ENCODE assay signal across 9 mouse cellular contexts in genomic region chr15:89060811-89061460, GRCm38 (mm10). TPM values are rescaled to one million over a fixed set of nuclear protein-coding genes. Genes with fewer than 3 reads are reported as not detected.
DNase-seq lines count a peak whose midpoint lies in the region; ATAC-seq lines count a peak whose summit lies in the region.
"Had no signal": no experiment of that assay in that cellular context is flagged by ENCODE, and none has a peak within 500 bp of the region (broad histone marks: within the 10 kb centered on the region; RNA-seq: fewer than 3 reads in every experiment).

No protein-coding gene starts in this region.

- ATAC-seq in heart, embryonic 13.5 days (ENCODE audit: extremely low read depth, insufficient number of reproducible peaks, low FRiP score, low TSS enrichment), result no peak
- no peak for ATAC-seq in forebrain, embryonic 12.5 days (ENCODE audit: low FRiP score)

- no peaks in the 10 kb centered on the region for H3K36me3 ChIP-seq in heart, embryonic 13.5 days
- no peaks in the 10 kb centered on the region for H3K36me3 ChIP-seq in forebrain, embryonic 12.5 days (replicated peaks)
- H3K36me3 ChIP-seq in midbrain, embryonic 10.5 days, result no peaks in the 10 kb centered on the region

- no peak overlapping the region for H3K27ac ChIP-seq in heart, embryonic 13.5 days (replicated peaks)
- no peak overlapping the region for H3K27ac ChIP-seq in forebrain, embryonic 12.5 days
- no peak overlapping the region for H3K27ac ChIP-seq in midbrain, embryonic 10.5 days (replicated peaks)

- H3K4me1 ChIP-seq in heart, embryonic 13.5 days, result peaks cover 20% of the 10 kb centered on the region
- peaks cover 14% of the 10 kb centered on the region for H3K4me1 ChIP-seq in forebrain, embryonic 12.5 days
- H3K4me1 ChIP-seq in midbrain, embryonic 10.5 days, result peaks cover 15% of the 10 kb centered on the region

- H3K9me3 ChIP-seq in heart, embryonic 13.5 days, result no peaks in the 10 kb centered on the region
- H3K9me3 ChIP-seq in forebrain, embryonic 12.5 days, result no peaks in the 10 kb centered on the region
- no peaks in the 10 kb centered on the region for H3K9me3 ChIP-seq in midbrain, embryonic 10.5 days (replicated peaks)

- 80% methylated on average over 12 of the region's 12 CpGs for WGBS in heart, embryonic 13.5 days
- WGBS in forebrain, embryonic 12.5 days, result 85% methylated on average over 12 of the region's 12 CpGs
- 90% methylated on average over 12 of the region's 12 CpGs for WGBS in midbrain, embryonic 10.5 days

- peak overlapping the region; percentile 70 for H3K4me3 ChIP-seq in heart, embryonic 13.5 days
- peak overlapping the region; percentile 84 for H3K4me3 ChIP-seq in forebrain, embryonic 12.5 days (replicated peaks)
- H3K4me3 ChIP-seq in midbrain, embryonic 10.5 days, result peak overlapping the region; percentile 79

- no peak overlapping the region for H3K9ac ChIP-seq in heart, embryonic 13.5 days
- H3K9ac ChIP-seq in forebrain, embryonic 12.5 days, result 0 out of 2 replicates have a peak overlapping the region, but pooled peaks have one; percentile 80

- DNase-seq in heart, adult 18-20 months, result no peak
- peak; percentile 24 to 46 for DNase-seq in cerebellum, adult 18-20 months
- DNase-seq in midbrain, embryonic 10.5 days (ENCODE audit: low spot score), result no peak
- no peak for DNase-seq in embryo, embryonic 9.5 days (ENCODE audit: extremely low spot score)
- no peak for DNase-seq in retina, embryonic 14.5 days (ENCODE audit: low spot score)
- no peak for DNase-seq in testis, postnatal 14 days (ENCODE audit: low spot score)

- H3K4me2 ChIP-seq in heart, embryonic 13.5 days, result peak overlapping the region; percentile 79
- peak overlapping the region; percentile 93 for H3K4me2 ChIP-seq in forebrain, embryonic 12.5 days

- peaks cover 88% of the 10 kb centered on the region for H3K27me3 ChIP-seq in heart, embryonic 13.5 days (replicated peaks)
- peaks cover 48% of the 10 kb centered on the region for H3K27me3 ChIP-seq in forebrain, embryonic 12.5 days
- H3K27me3 ChIP-seq in midbrain, embryonic 10.5 days (ENCODE audit: low read depth, poor library complexity, severe bottlenecking), result peaks cover 95% of the 10 kb centered on the region

RNA-seq across cellular contexts. Expression of gene Panx2, which starts 1.4 kb away (rescaled TPM):
- 1.6 and 2.1 TPM in 2 replicates for polyA plus RNA-seq in heart, embryonic 13.5 days (2015; fragmentation: Nextera tagmentation; extraction: Ambion mirVana)
- total RNA-seq in heart, adult 18-20 months (2021), result 1 to 10 TPM; 2.0 to 2.4 TPM
- polyA plus RNA-seq in forebrain, embryonic 12.5 days (2016; fragmentation: Nextera tagmentation; extraction: Ambion mirVana), result 1.3 and 1.8 TPM in 2 replicates
- polyA plus RNA-seq in midbrain, embryonic 10.5 days (2016; fragmentation: Nextera tagmentation; extraction: Ambion mirVana), result 0.28 and 0.47 TPM in 2 replicates
- polyA plus RNA-seq: C2C12 had no signal

RNA-seq across cellular contexts. Expression of gene Trabd, which starts 14.0 kb away (rescaled TPM):
- polyA plus RNA-seq in heart, embryonic 13.5 days (2015; fragmentation: Nextera tagmentation; extraction: Ambion mirVana), result 52.4 and 52.7 TPM in 2 replicates
- 10 to 100 TPM; 46.6 to 56.5 TPM for total RNA-seq in heart, adult 18-20 months (2021)
- polyA plus RNA-seq in forebrain, embryonic 12.5 days (2016; fragmentation: Nextera tagmentation; extraction: Ambion mirVana), result 46.3 and 48.8 TPM in 2 replicates
- polyA plus RNA-seq in midbrain, embryonic 10.5 days (2016; fragmentation: Nextera tagmentation; extraction: Ambion mirVana), result 53.6 and 53.7 TPM in 2 replicates

RNA-seq across cellular contexts. Expression of gene Selenoo, which starts 27.9 kb away (rescaled TPM):
- polyA plus RNA-seq in heart, embryonic 13.5 days (2015; fragmentation: Nextera tagmentation; extraction: Ambion mirVana), result 10.8 and 11.6 TPM in 2 replicates
- total RNA-seq in heart, adult 18-20 months (2021), result 10 to 100 TPM; 16.1 to 16.5 TPM
- 23.1 and 24.4 TPM in 2 replicates for polyA plus RNA-seq in forebrain, embryonic 12.5 days (2016; fragmentation: Nextera tagmentation; extraction: Ambion mirVana)
- 16.2 and 19.3 TPM in 2 replicates for polyA plus RNA-seq in midbrain, embryonic 10.5 days (2016; fragmentation: Nextera tagmentation; extraction: Ambion mirVana)

Comparison
In these comparisons a context has a peak if more than half of its experiments do, and no peak if none do; other contexts are left out.
1. DNase-seq: peak in cerebellum, adult 18-20 months (2 of 2); none in heart, adult 18-20 months (0 of 2), midbrain, embryonic 10.5 days (single experiment), embryo, embryonic 9.5 days (single experiment), retina, embryonic 14.5 days (single experiment) and testis, postnatal 14 days (single experiment).
2. Peak in every context shown above with its lines, with median percentiles within 50 percentile points of each other: H3K4me3 ChIP-seq.